Mouse (Mus musculus): ENCODE data around the gene 3110082J24Rik.
A peak's percentile ranks its signal among the peaks of the same experiment; 100 is the strongest.

DNA sequence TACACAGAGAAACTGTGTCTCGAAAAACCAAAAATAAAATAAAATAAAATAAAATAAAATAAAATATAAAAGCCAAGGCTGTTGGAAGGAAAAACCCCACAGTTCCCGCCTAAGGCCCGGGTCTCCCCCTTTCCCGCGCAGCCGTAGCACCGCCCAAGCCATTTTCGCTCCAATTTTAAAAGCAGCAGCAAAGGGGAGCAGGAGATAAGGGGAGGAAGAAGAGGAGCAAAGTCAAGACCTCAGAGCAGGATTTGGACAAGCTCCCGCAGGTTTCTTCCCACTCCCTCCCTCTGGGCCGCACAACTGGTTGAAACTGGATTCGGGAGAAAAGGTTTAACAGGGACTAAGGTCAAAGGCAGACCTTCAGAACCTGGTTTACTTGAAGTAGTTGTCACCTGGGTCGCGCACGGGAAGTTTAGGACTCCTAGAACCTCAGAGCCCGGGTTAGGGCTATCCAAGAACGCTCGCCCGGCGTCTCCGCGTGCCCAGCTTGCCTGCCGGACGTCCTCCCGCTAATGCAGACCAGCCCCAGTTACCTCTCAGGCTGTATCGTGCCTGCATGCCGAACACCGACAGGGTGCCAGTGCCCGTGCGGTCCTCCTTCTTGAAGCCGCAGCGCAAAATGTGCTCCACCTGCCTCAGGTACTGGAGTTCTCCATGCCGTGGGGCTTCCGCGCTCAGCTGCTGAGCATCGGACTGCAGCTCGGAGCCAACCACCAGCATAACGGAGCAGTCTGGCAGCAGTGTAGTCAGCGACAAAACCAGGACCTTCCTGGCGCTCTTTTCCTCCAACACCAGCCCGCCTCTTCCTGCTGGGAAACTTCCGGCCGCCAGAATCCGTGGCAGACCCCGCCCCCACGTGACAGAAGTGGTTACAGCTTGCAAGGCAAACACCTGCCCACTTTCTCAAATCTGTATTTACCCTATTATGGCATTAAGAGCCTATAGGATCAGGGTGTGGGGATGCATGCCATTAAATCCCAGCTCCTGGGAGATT is 32.8 kb downstream of the 3110082J24Rik start, which contains the start of gene Tyms:
- no peak; the same call in 1 of the 2 replicates for TF ChIP-seq CTCF (IDR thresholded peaks at IDR 0.05; ENCODE audit: borderline replicate concordance, extremely low read depth, insufficient read depth, insufficient read length)
- peak; percentile 50; the same call in 1 of the 2 replicates for TF ChIP-seq POLR2A (IDR thresholded peaks at IDR 0.05; ENCODE audit: borderline replicate concordance, extremely low read depth, insufficient read depth, insufficient read length, poor library complexity, severe bottlenecking)

Data from brain, embryonic 14.5 days (tissue).